Mouse (Mus musculus): ENCODE data around the gene Lmx1b. TPM values are rescaled to one million over a fixed set of nuclear protein-coding genes. Genes with fewer than 3 reads are reported as not detected.

The Lmx1b gene
- total and polyA plus RNA-seq, 2 experiments from 2014 or later = 2.1 to 17.3 TPM

DNA sequence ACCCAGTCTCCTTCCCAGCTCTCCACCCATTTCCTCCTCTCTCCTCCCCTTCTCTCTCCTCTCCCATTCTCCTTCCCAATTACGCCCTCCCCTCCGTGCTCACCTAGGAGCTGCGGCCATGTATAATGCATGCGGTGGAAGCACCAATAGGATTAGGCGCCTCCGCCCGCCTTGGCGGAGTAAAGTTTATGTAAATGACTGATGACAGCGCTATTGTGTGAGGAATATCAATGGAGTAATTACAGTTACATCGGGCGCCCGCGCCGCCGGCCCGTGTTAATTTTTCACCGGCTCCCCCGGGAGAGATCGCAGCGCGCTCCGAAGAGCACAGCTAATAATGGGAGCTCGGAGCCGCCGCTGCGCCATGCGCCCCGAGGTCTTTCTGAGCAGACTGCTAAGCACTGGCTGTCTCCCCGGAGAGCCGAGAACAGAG is 23.9 kb downstream of the Lmx1b start:
- no peak for TF ChIP-seq CTCF (IDR thresholded peaks at IDR 0.05; ENCODE audit: low read depth)
- Histone ChIP-seq H3K4me1 (ENCODE audit: insufficient read depth, low read length) (peaks cover 5% of the 10 kb centered on the region; the same call in 1 of the 2 replicates), H3K36me3 (ENCODE audit: insufficient read depth, low read length) (no peaks in the 10 kb centered on the region), H3K9ac (replicated peaks; ENCODE audit: low read length) (peak overlapping the region; percentile 44), H3K27ac (peak overlapping the region; percentile 74), H3K9me3 (ENCODE audit: low read length) (no peaks in the 10 kb centered on the region), H3K4me3 (ENCODE audit: low read length) (peak overlapping the region; percentile 40), H3K27me3 (ENCODE audit: insufficient read depth, low read length) (no peaks in the 10 kb centered on the region), H3K4me2 (ENCODE audit: low read depth, low read length) (peak overlapping the region; percentile 70)
- ATAC-seq (peak; percentile 79), DNase-seq (ENCODE audit: low spot score) (peak; percentile 83)
- WGBS = under 1% methylated on average over 30 of the region's 30 CpGs

DNA sequence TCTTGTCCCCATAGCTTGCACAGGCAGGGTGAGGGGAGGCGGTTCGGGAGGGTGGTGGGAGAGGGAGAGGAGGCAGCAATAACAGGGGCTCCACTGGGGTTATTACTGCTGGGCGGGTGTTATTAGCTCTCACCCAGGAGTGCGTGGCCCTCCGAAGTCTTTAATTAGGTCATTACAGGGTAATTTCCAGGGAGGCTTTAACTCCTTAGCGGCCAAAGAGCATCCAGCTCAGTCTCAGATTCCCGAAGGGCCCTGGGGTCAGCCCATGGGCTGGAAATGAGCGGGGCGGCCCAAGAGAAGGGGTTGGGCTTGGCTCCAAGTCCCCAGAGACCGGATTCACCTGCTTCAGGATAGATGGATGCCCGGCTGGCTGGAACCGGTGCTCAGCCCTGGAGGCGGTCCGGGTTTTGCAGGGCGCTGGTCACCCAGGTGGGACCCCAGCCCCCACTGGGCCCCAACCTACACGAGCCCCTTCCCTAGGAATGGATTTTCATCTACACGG is 24.4 kb downstream of the Lmx1b start:
- WGBS = 9% methylated on average over 17 of the region's 17 CpGs
- Histone ChIP-seq H3K4me3 (ENCODE audit: low read length) (peak overlapping the region; percentile 40), H3K27ac (peak overlapping the region; percentile 74), H3K9ac (replicated peaks; ENCODE audit: low read length) (peak overlapping the region; percentile 44), H3K4me2 (ENCODE audit: low read depth, low read length) (peak overlapping the region; percentile 70), H3K9me3 (ENCODE audit: low read length) (no peaks in the 10 kb centered on the region), H3K27me3 (ENCODE audit: insufficient read depth, low read length) (no peaks in the 10 kb centered on the region), H3K36me3 (ENCODE audit: insufficient read depth, low read length) (no peaks in the 10 kb centered on the region), H3K4me1 (ENCODE audit: insufficient read depth, low read length) (peaks cover 5% of the 10 kb centered on the region; the same call in 1 of the 2 replicates)
- ATAC-seq (peak; percentile 1; the same call in 1 of the 2 replicates), DNase-seq (ENCODE audit: low spot score) (peak; percentile 43)
- no peak for TF ChIP-seq CTCF (IDR thresholded peaks at IDR 0.05; ENCODE audit: low read depth)

DNA sequence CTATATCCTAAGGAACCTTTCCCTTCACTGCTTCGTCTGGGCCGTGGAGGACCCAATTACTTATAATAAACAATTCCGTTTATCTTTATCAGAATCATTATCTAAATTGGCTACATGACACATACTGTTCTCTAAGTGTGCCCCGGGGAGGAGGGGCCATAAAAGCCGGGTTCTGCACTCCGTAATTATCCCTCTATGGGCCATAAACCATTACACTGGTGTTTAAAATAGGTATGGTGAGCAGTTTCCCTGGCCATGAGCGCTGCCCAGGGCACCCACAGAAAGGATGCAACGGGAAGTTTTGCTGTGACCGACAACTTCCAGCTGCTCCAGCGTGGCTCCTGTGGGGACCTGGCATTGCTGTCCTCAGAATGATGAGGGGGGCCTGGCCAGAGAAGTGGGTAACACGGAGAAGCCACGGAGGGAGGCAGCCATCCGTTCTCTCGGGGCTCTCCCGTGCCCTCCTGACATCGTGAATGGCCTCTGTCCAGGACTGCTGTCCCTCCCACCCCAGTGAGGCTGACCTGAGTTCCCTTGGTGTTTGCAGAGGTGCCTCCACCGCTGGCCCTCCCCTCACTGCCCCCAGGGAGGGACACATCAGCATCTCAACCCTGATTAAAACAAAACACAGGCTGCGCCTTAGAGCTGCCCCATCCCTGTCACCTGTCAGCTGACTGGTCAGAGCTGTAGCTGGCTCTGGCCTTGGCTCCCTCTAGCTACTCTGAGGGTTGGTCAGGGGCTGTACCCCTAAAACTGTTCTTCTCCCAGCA is 34.6 kb downstream of the Lmx1b start:
- ATAC-seq (no peak), DNase-seq (ENCODE audit: low spot score) (no peak)
- no peak overlapping the region for H3K9ac ChIP-seq (replicated peaks; ENCODE audit: low read length)
- H3K27me3 ChIP-seq (ENCODE audit: insufficient read depth, low read length) = no peaks in the 10 kb centered on the region
- no peak overlapping the region for H3K27ac ChIP-seq
- no peak overlapping the region for H3K4me3 ChIP-seq (ENCODE audit: low read length)
- no peak for TF ChIP-seq CTCF (IDR thresholded peaks at IDR 0.05; ENCODE audit: low read depth)
- H3K9me3 ChIP-seq (ENCODE audit: low read length) = no peaks in the 10 kb centered on the region
- no peak overlapping the region for H3K4me2 ChIP-seq (ENCODE audit: low read depth, low read length)
- 14% methylated on average over 18 of the region's 18 CpGs for WGBS
- H3K4me1 ChIP-seq (ENCODE audit: insufficient read depth, low read length) = no peaks in the 10 kb centered on the region
- H3K36me3 ChIP-seq (ENCODE audit: insufficient read depth, low read length) = no peaks in the 10 kb centered on the region

DNA sequence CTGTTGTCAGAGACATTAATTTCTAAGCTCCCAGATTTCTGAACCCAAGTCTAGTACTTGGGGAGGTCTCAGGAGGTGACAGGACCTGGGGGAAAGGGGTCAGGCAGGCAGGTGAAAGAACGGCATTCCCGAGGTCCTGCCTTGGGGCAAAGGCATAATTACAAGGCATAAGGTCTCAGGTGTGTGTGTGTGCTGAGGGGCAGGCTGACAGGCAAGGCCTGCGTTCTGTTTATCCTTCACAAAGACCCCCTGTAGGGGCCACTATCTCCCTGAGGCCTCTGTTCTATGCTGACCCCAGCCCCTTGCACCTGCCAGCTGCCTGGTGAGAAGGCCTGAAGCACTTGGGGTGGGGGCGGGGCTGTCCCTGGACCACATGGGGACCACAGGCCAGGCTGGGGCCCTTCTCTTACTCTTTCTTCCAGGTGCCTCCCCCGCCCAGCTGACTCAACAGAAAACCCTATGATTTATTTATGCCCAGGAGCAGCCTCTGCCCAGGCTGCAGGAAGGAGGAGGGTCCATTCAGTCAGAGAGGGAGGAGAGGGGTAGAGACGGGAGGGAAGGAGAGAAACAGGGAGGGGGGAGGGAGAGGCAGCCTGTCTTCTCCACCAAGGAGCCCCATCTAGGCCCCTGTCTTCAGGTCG is 35.3 kb downstream of the Lmx1b start:
- Histone ChIP-seq H3K36me3 (ENCODE audit: insufficient read depth, low read length) (no peaks in the 10 kb centered on the region), H3K4me1 (ENCODE audit: insufficient read depth, low read length) (no peaks in the 10 kb centered on the region), H3K9ac (replicated peaks; ENCODE audit: low read length) (no peak overlapping the region), H3K4me2 (ENCODE audit: low read depth, low read length) (no peak overlapping the region), H3K9me3 (ENCODE audit: low read length) (no peaks in the 10 kb centered on the region), H3K27me3 (ENCODE audit: insufficient read depth, low read length) (no peaks in the 10 kb centered on the region), H3K27ac (no peak overlapping the region), H3K4me3 (ENCODE audit: low read length) (no peak overlapping the region)
- WGBS = 22% methylated on average over 7 of the region's 7 CpGs
- DNase-seq (ENCODE audit: low spot score) (no peak), ATAC-seq (no peak)
- TF ChIP-seq CTCF (IDR thresholded peaks at IDR 0.05; ENCODE audit: low read depth) = no peak

DNA sequence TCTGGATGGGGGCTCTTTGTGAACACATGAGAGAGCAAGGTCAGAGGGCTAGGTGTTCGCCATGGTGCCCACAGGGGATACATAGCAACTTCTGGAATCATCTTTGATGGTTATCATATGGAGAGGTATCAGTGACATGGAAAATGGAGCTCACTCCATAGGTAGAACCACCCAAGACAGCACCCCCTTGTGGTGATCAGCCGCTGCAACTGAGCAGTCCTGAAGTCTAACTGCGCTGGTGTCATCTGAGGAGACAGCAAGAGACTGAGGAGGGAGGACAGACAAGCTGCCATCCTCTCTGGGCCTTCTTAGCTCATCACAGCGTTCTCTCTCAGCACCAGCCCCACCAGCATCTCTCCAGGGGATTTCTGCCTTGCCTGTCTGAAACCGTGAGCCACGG is 39.8 kb downstream of the Lmx1b start:
- ATAC-seq = no peak
- Histone ChIP-seq H3K4me3 (ENCODE audit: low read length) (no peak overlapping the region), H3K36me3 (ENCODE audit: insufficient read depth, low read length) (no peaks in the 10 kb centered on the region), H3K4me1 (ENCODE audit: insufficient read depth, low read length) (no peaks in the 10 kb centered on the region), H3K9ac (replicated peaks; ENCODE audit: low read length) (no peak overlapping the region), H3K4me2 (ENCODE audit: low read depth, low read length) (no peak overlapping the region), H3K27ac (no peak overlapping the region), H3K9me3 (ENCODE audit: low read length) (no peaks in the 10 kb centered on the region), H3K27me3 (ENCODE audit: insufficient read depth, low read length) (0 out of 2 replicates have a peak, but pooled peaks cover 4% of the 10 kb centered on the region)
- no peak for DNase-seq (ENCODE audit: low spot score)
- TF ChIP-seq CTCF (IDR thresholded peaks at IDR 0.05; ENCODE audit: low read depth) = peak; percentile 44
- WGBS = 48% methylated on average over 6 of the region's 6 CpGs

DNA sequence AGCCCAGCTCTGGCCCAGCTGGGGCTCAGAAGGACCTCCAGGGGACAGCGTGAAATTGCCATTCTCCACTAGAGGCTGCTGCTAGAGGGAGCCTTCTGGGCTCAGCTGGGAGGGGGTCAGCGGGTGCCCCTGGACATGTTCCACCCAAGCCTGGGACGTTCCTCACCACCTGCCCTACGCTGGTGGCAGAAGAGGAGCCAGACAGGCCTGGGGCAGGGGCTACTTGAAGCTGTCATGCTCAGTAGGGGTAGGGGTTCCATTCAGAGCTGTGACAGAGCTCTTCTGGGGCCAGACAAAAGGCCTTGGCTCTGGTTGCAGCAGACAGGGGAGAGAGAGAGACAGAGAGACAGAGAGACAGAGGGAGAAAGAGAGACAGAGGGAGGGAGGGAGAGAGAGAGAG is 42.9 kb downstream of the Lmx1b start:
- Histone ChIP-seq H3K27me3 (ENCODE audit: insufficient read depth, low read length) (0 out of 2 replicates have a peak, but pooled peaks cover 4% of the 10 kb centered on the region), H3K27ac (no peak overlapping the region), H3K4me3 (ENCODE audit: low read length) (no peak overlapping the region), H3K4me1 (ENCODE audit: insufficient read depth, low read length) (peaks cover 14% of the 10 kb centered on the region), H3K36me3 (ENCODE audit: insufficient read depth, low read length) (no peaks in the 10 kb centered on the region), H3K9me3 (ENCODE audit: low read length) (no peaks in the 10 kb centered on the region), H3K4me2 (ENCODE audit: low read depth, low read length) (no peak overlapping the region), H3K9ac (replicated peaks; ENCODE audit: low read length) (no peak overlapping the region)
- DNase-seq (ENCODE audit: low spot score) (no peak), ATAC-seq (no peak)
- 27% methylated on average over 4 of the region's 4 CpGs for WGBS
- TF ChIP-seq CTCF (IDR thresholded peaks at IDR 0.05; ENCODE audit: low read depth) = peak; percentile 13; the same call in 1 of the 2 replicates
